Mouse (Mus musculus): ENCODE data around the gene Tbc1d22a. TPM values are rescaled to one million over a fixed set of nuclear protein-coding genes. Genes with fewer than 3 reads are reported as not detected.
A peak's percentile ranks its signal among the peaks of the same experiment; 100 is the strongest.
"Not testable (repeated sequence)": the region's sequence is repeated elsewhere in the genome, so short reads cannot be mapped to it uniquely, and the experiment has no call there.

Gene Tbc1d22a
- polyA plus RNA-seq, 1 experiment from 2014 or later, result 13.8 TPM

DNA sequence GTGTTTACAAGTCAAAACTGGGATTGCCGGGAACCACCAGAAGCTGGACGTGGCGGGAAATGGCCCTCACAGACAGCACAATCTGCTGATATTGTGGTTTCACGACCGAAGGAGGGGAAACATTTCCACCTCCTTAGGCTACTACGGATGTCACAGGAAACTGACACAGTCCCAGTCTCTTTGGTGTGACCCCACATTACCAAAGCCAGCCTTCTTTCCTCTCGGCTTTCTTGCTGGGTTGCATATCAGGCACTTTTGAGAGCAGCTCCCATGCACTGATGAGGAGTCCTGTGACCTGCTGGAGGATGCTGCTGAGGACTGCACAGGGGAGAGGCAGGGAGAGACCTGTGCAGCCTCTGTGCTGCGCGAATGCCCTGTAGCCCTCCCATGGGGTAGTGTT lies 2.4 kb downstream of the Tbc1d22a start:
- H3K9me3 ChIP-seq (replicated peaks); H3K4me3 ChIP-seq (replicated peaks); H3K4me2 ChIP-seq; H3K9ac ChIP-seq; ATAC-seq (replicated peaks; ENCODE audit: low FRiP score); H3K27me3 ChIP-seq; H3K36me3 ChIP-seq; H3K27ac ChIP-seq: not testable (repeated sequence)
- WGBS, result 83% methylated on average over 9 of the region's 9 CpGs
- H3K4me1 ChIP-seq, result peaks cover 47% of the 10 kb centered on the region

DNA sequence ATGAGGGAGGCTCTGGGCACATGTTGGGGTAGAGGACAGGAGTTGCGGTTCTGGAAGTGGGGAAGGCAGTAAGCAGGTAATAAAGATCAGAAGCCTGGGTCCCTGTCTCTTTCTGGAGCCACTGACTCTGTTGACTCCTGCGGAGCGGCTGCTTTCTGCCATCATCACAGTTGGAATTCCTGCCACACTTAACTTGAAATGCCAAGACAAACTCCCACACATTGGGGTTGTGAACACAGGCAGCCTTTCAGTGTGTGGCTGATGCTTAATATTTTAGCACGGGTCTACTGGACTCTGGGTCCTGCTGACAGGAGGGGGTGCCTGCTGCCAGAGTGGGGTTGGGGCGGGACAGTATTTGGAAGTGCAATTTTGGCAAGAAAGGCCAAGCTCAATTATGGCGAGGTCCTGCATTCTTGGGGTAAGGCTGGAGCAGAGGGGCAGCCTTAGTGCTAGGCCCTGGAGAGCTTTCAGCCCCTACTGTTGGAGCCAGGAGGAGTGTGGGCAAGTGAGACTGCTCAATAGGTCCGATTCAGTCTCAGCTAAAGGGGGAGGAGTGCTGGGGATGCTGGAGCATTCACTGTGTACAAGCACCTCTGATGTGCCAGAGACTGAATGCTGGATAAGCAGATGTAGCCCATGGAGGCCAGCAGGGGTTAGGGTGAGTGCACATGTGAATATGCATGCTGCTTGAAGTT lies 5.4 kb downstream of the Tbc1d22a start:
- 62% methylated on average over 7 of the region's 7 CpGs for WGBS
- Histone ChIP-seq H3K4me2 (no peak overlapping the region), H3K27ac (peak overlapping the region; percentile 51; the same call in 1 of the 2 replicates), H3K9me3 (replicated peaks) (no peaks in the 10 kb centered on the region), H3K4me3 (replicated peaks) (no peak overlapping the region), H3K27me3 (no peaks in the 10 kb centered on the region), H3K9ac (no peak overlapping the region), H3K4me1 (peaks cover 30% of the 10 kb centered on the region), H3K36me3 (peaks cover 4% of the 10 kb centered on the region; the same call in 1 of the 2 replicates)
- no peak for ATAC-seq (replicated peaks; ENCODE audit: low FRiP score)

GRCm38 (mm10) chr15:86220229-86220630 lies 6.0 kb downstream of the Tbc1d22a start:
- peak; percentile 75 for ATAC-seq (replicated peaks; ENCODE audit: low FRiP score)
- Histone ChIP-seq H3K27ac (peak overlapping the region; percentile 51), H3K4me2 (no peak overlapping the region), H3K4me3 (replicated peaks) (no peak overlapping the region), H3K4me1 (peaks cover 24% of the 10 kb centered on the region), H3K9ac (no peak overlapping the region), H3K9me3 (replicated peaks) (no peaks in the 10 kb centered on the region), H3K27me3 (no peaks in the 10 kb centered on the region), H3K36me3 (peaks cover 4% of the 10 kb centered on the region; the same call in 1 of the 2 replicates)
- WGBS, result 59% methylated on average over 5 of the region's 5 CpGs

DNA sequence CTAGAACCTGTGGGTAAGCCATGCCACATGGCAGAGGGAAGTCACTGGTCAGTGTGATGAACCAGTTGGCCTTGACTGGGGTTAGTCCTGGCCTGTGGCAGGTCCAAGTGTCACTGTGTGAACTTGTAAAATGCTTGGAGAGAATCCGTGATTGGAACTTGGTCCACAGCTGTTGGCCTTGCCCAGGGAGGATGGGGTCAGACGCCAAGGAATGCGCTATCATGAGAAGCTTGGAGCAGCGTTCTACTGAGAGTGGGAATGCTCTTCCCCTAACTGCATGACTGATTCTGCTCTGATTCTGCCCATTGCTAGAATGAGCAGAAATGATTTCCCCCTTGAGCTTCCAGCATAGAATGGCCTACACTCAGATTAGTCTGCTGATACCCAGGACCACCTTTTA lies 6.5 kb downstream of the Tbc1d22a start:
- H3K9me3 ChIP-seq (replicated peaks), result no peaks in the 10 kb centered on the region
- no peak overlapping the region for H3K9ac ChIP-seq
- no peak overlapping the region for H3K4me2 ChIP-seq
- peak overlapping the region; percentile 51; the same call in 1 of the 2 replicates for H3K27ac ChIP-seq
- 49% methylated on average over 4 of the region's 4 CpGs for WGBS
- H3K27me3 ChIP-seq, result no peaks in the 10 kb centered on the region
- H3K4me3 ChIP-seq (replicated peaks), result no peak overlapping the region
- ATAC-seq (replicated peaks; ENCODE audit: low FRiP score), result peak; percentile 33
- peaks cover 23% of the 10 kb centered on the region for H3K4me1 ChIP-seq
- H3K36me3 ChIP-seq, result peaks cover 4% of the 10 kb centered on the region; the same call in 1 of the 2 replicates

GRCm38 (mm10) chr15:86221369-86221768 lies 7.1 kb downstream of the Tbc1d22a start:
- no peak for ATAC-seq (replicated peaks; ENCODE audit: low FRiP score)
- Histone ChIP-seq H3K9ac (no peak overlapping the region), H3K9me3 (replicated peaks) (no peaks in the 10 kb centered on the region), H3K4me2 (no peak overlapping the region), H3K27ac (no peak overlapping the region), H3K4me3 (replicated peaks) (no peak overlapping the region), H3K27me3 (no peaks in the 10 kb centered on the region), H3K36me3 (peaks cover 4% of the 10 kb centered on the region; the same call in 1 of the 2 replicates), H3K4me1 (peaks cover 23% of the 10 kb centered on the region)
- WGBS, result 85% methylated on average over 4 of the region's 4 CpGs

- not testable (repeated sequence) for H3K27ac ChIP-seq; ATAC-seq (replicated peaks; ENCODE audit: low FRiP score); H3K27me3 ChIP-seq; H3K9me3 ChIP-seq (replicated peaks); H3K4me2 ChIP-seq; H3K36me3 ChIP-seq; H3K4me3 ChIP-seq (replicated peaks); H3K9ac ChIP-seq
- 78% methylated on average over 11 of the region's 11 CpGs for WGBS
- peaks cover 23% of the 10 kb centered on the region for H3K4me1 ChIP-seq
Observed at GRCm38 (mm10) chr15:86221901-86222300, 7.6 kb downstream of the Tbc1d22a start.

DNA sequence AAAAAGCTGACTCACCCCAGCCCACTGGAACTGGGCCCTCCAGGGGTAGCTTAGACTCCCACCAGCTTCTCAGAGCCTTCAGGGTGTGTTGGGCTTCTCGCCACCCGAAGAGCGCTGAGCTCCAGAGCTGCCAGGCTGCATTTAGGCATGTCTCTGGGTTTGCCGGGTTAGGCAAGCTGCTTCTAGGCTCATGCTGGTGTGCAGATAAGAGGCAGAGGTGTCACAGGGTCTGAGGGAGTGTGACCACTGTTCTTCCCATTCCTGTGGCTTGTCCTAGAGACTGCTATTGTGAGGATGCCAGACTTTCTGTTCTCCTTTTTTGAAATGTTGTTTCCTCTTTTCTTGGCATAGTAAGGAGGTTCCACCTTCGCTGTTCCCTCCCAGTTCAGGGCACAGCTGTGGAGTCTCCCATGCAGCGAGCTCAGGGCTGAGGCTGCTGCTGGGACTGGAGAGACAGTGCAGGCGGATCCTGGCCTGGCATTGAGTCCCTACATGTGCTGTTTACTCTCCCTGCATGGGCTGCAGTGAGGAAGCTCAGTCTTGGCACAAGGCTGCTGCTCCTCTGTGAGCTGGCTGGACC lies 10.8 kb downstream of the Tbc1d22a start:
- Histone ChIP-seq H3K4me2 (no peak overlapping the region), H3K4me1 (peaks cover 21% of the 10 kb centered on the region), H3K4me3 (replicated peaks) (no peak overlapping the region), H3K9ac (no peak overlapping the region), H3K27ac (no peak overlapping the region), H3K9me3 (replicated peaks) (no peaks in the 10 kb centered on the region), H3K27me3 (no peaks in the 10 kb centered on the region), H3K36me3 (peaks cover 4% of the 10 kb centered on the region; the same call in 1 of the 2 replicates)
- WGBS, result 90% methylated on average over 7 of the region's 7 CpGs
- ATAC-seq (replicated peaks; ENCODE audit: low FRiP score), result no peak

DNA sequence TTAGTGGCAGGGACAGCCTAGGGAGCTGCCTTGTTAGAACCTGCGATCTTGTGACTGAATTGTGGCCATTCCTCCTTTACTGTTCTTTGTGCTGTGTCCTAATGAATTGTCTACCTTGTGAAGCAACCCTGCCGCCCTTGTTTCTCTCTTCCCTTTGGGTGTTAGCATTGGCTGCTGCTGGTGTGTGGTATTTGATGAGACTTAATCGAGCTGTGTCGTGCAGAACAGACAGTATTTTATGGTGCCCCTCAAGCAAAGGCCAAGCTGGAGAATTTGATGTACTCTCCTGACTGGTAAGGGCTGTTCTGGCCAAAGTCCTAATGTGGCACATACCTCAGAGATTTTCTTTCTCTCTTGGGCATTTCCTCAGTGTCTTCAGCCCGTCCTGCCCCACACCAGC lies 12.0 kb downstream of the Tbc1d22a start:
- Histone ChIP-seq H3K27me3 (no peaks in the 10 kb centered on the region), H3K4me1 (0 out of 2 replicates have a peak, but pooled peaks cover 11% of the 10 kb centered on the region), H3K9ac (no peak overlapping the region), H3K9me3 (replicated peaks) (no peaks in the 10 kb centered on the region), H3K4me3 (replicated peaks) (no peak overlapping the region), H3K36me3 (peaks cover 4% of the 10 kb centered on the region; the same call in 1 of the 2 replicates), H3K27ac (no peak overlapping the region), H3K4me2 (no peak overlapping the region)
- no peak for ATAC-seq (replicated peaks; ENCODE audit: low FRiP score)
- 76% methylated on average over 5 of the region's 5 CpGs for WGBS

DNA sequence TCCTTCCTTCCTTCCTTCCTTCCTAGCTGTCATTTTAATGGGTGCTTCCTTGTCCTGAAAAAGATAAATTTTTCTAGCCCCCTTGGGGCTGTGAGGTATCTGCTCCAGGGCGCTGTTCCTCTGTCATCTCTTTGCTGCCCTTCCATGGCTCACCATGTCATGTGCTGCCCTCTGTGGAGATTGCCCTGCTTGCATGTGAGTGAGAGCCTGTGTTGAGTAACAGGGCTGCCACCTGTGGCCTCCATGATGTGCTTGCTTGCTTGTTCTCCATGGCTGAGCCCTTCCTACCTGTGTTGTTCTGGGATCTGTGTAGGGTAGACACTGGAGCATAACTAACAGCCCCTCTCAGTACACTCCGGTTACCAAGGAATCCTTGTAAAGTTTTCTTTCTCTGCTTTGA lies 12.7 kb downstream of the Tbc1d22a start:
- H3K27me3 ChIP-seq, result no peaks in the 10 kb centered on the region
- peaks cover 4% of the 10 kb centered on the region; the same call in 1 of the 2 replicates for H3K36me3 ChIP-seq
- no peak overlapping the region for H3K27ac ChIP-seq
- H3K4me3 ChIP-seq (replicated peaks), result no peak overlapping the region
- no peak for ATAC-seq (replicated peaks; ENCODE audit: low FRiP score)
- H3K4me2 ChIP-seq, result no peak overlapping the region
- WGBS, result 74% methylated on average over 2 of the region's 2 CpGs
- H3K4me1 ChIP-seq, result 0 out of 2 replicates have a peak, but pooled peaks cover 11% of the 10 kb centered on the region
- H3K9ac ChIP-seq, result no peak overlapping the region
- no peaks in the 10 kb centered on the region for H3K9me3 ChIP-seq (replicated peaks)

GRCm38 (mm10) chr15:86228186-86228585 lies 13.9 kb downstream of the Tbc1d22a start:
- no peaks in the 10 kb centered on the region for H3K9me3 ChIP-seq (replicated peaks)
- no peak for ATAC-seq (replicated peaks; ENCODE audit: low FRiP score)
- 0 out of 2 replicates have a peak, but pooled peaks cover 11% of the 10 kb centered on the region for H3K4me1 ChIP-seq
- peaks cover 4% of the 10 kb centered on the region; the same call in 1 of the 2 replicates for H3K36me3 ChIP-seq
- H3K27ac ChIP-seq, result no peak overlapping the region
- WGBS, result 36% methylated on average over 3 of the region's 3 CpGs
- no peak overlapping the region for H3K4me3 ChIP-seq (replicated peaks)
- H3K4me2 ChIP-seq, result no peak overlapping the region
- no peak overlapping the region for H3K9ac ChIP-seq
- no peaks in the 10 kb centered on the region for H3K27me3 ChIP-seq

- H3K4me3 ChIP-seq (replicated peaks), result no peak overlapping the region
- ATAC-seq (replicated peaks; ENCODE audit: low FRiP score), result no peak
- H3K27me3 ChIP-seq, result no peaks in the 10 kb centered on the region
- WGBS, result 84% methylated on average over 8 of the region's 8 CpGs
- H3K4me1 ChIP-seq, result 0 out of 2 replicates have a peak, but pooled peaks cover 11% of the 10 kb centered on the region
- no peaks in the 10 kb centered on the region for H3K36me3 ChIP-seq
- H3K9me3 ChIP-seq (replicated peaks), result no peaks in the 10 kb centered on the region
- H3K27ac ChIP-seq, result no peak overlapping the region
- H3K4me2 ChIP-seq, result no peak overlapping the region
- no peak overlapping the region for H3K9ac ChIP-seq
Observed at GRCm38 (mm10) chr15:86229088-86229487, 14.8 kb downstream of the Tbc1d22a start.

DNA sequence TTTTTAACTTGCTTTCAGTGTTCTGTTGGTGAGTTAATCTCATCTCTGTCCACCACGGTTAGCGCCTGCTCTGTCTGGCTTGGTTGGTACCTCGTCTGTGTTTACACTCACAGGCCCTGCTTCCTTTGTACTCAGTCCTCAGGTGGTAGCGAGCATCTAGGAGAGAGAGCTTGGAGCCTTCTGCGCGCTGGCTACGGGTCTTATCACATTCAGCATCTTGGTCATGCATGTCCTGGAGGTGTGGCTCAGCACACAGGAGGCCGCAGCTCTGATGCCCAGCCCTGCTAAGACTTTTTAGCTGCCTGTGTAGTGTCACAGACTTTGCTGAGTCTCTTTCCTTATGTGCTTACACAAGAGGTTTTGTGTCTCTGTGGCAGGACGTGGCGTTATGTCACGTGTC lies 15.4 kb downstream of the Tbc1d22a start:
- no peaks in the 10 kb centered on the region for H3K27me3 ChIP-seq
- no peak for ATAC-seq (replicated peaks; ENCODE audit: low FRiP score)
- H3K36me3 ChIP-seq, result no peaks in the 10 kb centered on the region
- 73% methylated on average over 11 of the region's 11 CpGs for WGBS
- H3K27ac ChIP-seq, result no peak overlapping the region
- H3K9ac ChIP-seq, result no peak overlapping the region
- no peaks in the 10 kb centered on the region for H3K9me3 ChIP-seq (replicated peaks)
- no peak overlapping the region for H3K4me2 ChIP-seq
- 0 out of 2 replicates have a peak, but pooled peaks cover 11% of the 10 kb centered on the region for H3K4me1 ChIP-seq
- no peak overlapping the region for H3K4me3 ChIP-seq (replicated peaks)

Data from kidney, embryonic 15.5 days (tissue).